8 mouse cellular contexts compared by ENCODE assay signal in genomic region chr17:26715916-26716717, GRCm38 (mm10). TPM values are rescaled to one million over a fixed set of nuclear protein-coding genes. Genes with fewer than 3 reads are reported as not detected.
DNase-seq lines count a peak whose midpoint lies in the region; ATAC-seq and TF ChIP-seq lines count a peak whose summit lies in the region.

No protein-coding gene starts in this region.

- H3K4me3 ChIP-seq in gastrocnemius, adult 2 months, result peak overlapping the region; percentile 99
- peak overlapping the region; percentile 99 for H3K4me3 ChIP-seq in hindbrain, postnatal 0 days (ENCODE audit: low read length)
- H3K4me3 ChIP-seq in left cerebral cortex, adult 2 months, result peak overlapping the region; percentile 57

- no peaks in the 10 kb centered on the region for H3K27me3 ChIP-seq in hindbrain, postnatal 0 days (ENCODE audit: insufficient read depth, low read length)

- peak overlapping the region; percentile 96 for H3K27ac ChIP-seq in gastrocnemius, adult 2 months
- H3K27ac ChIP-seq in hindbrain, postnatal 0 days, result peak overlapping the region; percentile 85
- peak overlapping the region; percentile 91 for H3K27ac ChIP-seq in left cerebral cortex, adult 2 months

- intact Hi-C loops in gastrocnemius, adult 2 months (cut with DNase I), result loop anchor here (5.0 kb wide), 2 partner anchors 39 to 54 kb away; partner anchors contain the start of gene Atp6v0e
- intact Hi-C loops in left cerebral cortex, adult 2 months (cut with DNase I), result loop anchor here (1.0 to 5.0 kb wide), 4 partner anchors 40 to 171 kb away; partner anchors contain the start of genes Atp6v0e and Bnip1

- TF ChIP-seq CTCF in gastrocnemius, adult 2 months (IDR thresholded peaks at IDR 0.05), result no peak
- TF ChIP-seq CTCF in hindbrain, postnatal 0 days (IDR thresholded peaks at IDR 0.05; ENCODE audit: low read depth), result no peak
- no peak for TF ChIP-seq CTCF in left cerebral cortex, adult 2 months (IDR thresholded peaks at IDR 0.05)

- peak; percentile 87 for ATAC-seq in common myeloid progenitor, adult 5-6 weeks (replicated peaks; ENCODE audit: low read depth, poor library complexity, severe bottlenecking)
- peak; percentile 98 for ATAC-seq in hindbrain, postnatal 0 days
- peak; percentile 89 for ATAC-seq in megakaryocyte, adult 5-6 weeks (ENCODE audit: poor library complexity, severe bottlenecking)

- H3K9me3 ChIP-seq in hindbrain, postnatal 0 days (ENCODE audit: low read length), result no peaks in the 10 kb centered on the region

- H3K9ac ChIP-seq in hindbrain, postnatal 0 days (replicated peaks; ENCODE audit: low read length), result peak overlapping the region; percentile 65

- peak overlapping the region; percentile 77 for H3K4me2 ChIP-seq in hindbrain, postnatal 0 days (ENCODE audit: low read depth, low read length)

- no peaks in the 10 kb centered on the region for H3K4me1 ChIP-seq in hindbrain, postnatal 0 days (ENCODE audit: insufficient read depth, low read length)

- DNase-seq in ZHBTc4 (ENCODE audit: low read depth, low spot score), result peak; percentile 100
- DNase-seq in gastrocnemius, adult 2 months, result peak; percentile 97
- DNase-seq in hindbrain, postnatal 0 days (ENCODE audit: low spot score), result peak; percentile 98
- DNase-seq in left cerebral cortex, adult 2 months (ENCODE audit: extremely low spot score in 1 of 2, low spot score in 2 of 2), result peak; percentile 91 to 93
- DNase-seq in right cerebral cortex, adult 2 months (ENCODE audit: low spot score in 2 of 2), result peak; percentile 93 to 95
- peak; percentile 95 for DNase-seq in urinary bladder, postnatal 14 days (ENCODE audit: low spot score)

- H3K36me3 ChIP-seq in hindbrain, postnatal 0 days (ENCODE audit: insufficient read depth, low read length), result no peaks in the 10 kb centered on the region

- under 1% methylated on average over 66 of the region's 75 CpGs for WGBS in hindbrain, postnatal 0 days

RNA-seq across cellular contexts. Expression of gene Crebrf, which starts 0.7 kb away (rescaled TPM):
- 24.3 and 33.2 TPM in 2 replicates for total RNA-seq in common myeloid progenitor, adult 5-6 weeks (2017)
- 10 to 100 TPM; 39.6 to 40.2 TPM for total RNA-seq in gastrocnemius, adult 2 months (2021)
- 17.7 and 23.5 TPM in 2 replicates for total RNA-seq in hindbrain, postnatal 0 days (2014; rRNA removed)
- polyA plus RNA-seq in hindbrain, postnatal 0 days (2015; fragmentation: Nextera tagmentation; extraction: Ambion mirVana), result 11.7 and 13.4 TPM in 2 replicates
- 100 to 1,000 TPM; 150 TPM for total RNA-seq in left cerebral cortex, adult 2 months (2021)
- total RNA-seq in megakaryocyte, adult 5-6 weeks (2015), result 24.7 and 31.2 TPM in 2 replicates
- total RNA-seq in megakaryocyte, adult 5-6 weeks (2017), result 30.1 and 39.5 TPM in 2 replicates

RNA-seq across cellular contexts. Expression of gene Atp6v0e, which starts 53.1 kb away (rescaled TPM):
- 236 and 246 TPM in 2 replicates for total RNA-seq in common myeloid progenitor, adult 5-6 weeks (2017)
- total RNA-seq in gastrocnemius, adult 2 months (2021), result 10 to 100 TPM; 28.7 to 31.2 TPM
- total RNA-seq in hindbrain, postnatal 0 days (2014; rRNA removed), result 98.2 and 124 TPM in 2 replicates
- polyA plus RNA-seq in hindbrain, postnatal 0 days (2015; fragmentation: Nextera tagmentation; extraction: Ambion mirVana), result 121 and 133 TPM in 2 replicates
- 10 to 100 TPM; 39.2 to 44.6 TPM for total RNA-seq in left cerebral cortex, adult 2 months (2021)
- total RNA-seq in megakaryocyte, adult 5-6 weeks (2015), result 304 and 336 TPM in 2 replicates
- total RNA-seq in megakaryocyte, adult 5-6 weeks (2017), result 529 and 571 TPM in 2 replicates

Comparison
In these comparisons a context has a peak if more than half of its experiments do, and no peak if none do; other contexts are left out.
1. Peak in every context shown above with its lines: DNase-seq, ATAC-seq, H3K4me3 ChIP-seq and H3K27ac ChIP-seq.